7 mouse cellular contexts compared by ENCODE assay signal in genomic region chr7:45739162-45739763, GRCm38 (mm10). TPM values are rescaled to one million over a fixed set of nuclear protein-coding genes. Genes with fewer than 3 reads are reported as not detected.
A peak's percentile ranks its signal among the peaks of the same experiment; 100 is the strongest.
DNase-seq lines count a peak whose midpoint lies in the region; ATAC-seq and TF ChIP-seq lines count a peak whose summit lies in the region.

No protein-coding gene starts in this region.

- CTCF ChIA-PET in Patski (lab: Charles Lee), result interaction anchor here (0.9 to 1.8 kb wide), 11 partner anchors 10 to 194 kb away, joined by 3 to 28 read pairs (median 4); partner anchors contain the start of genes Cyth2, Kdelr1, Lmtk3 and Sphk2

- ATAC-seq in Patski, result no peak
- ATAC-seq in forebrain, embryonic 12.5 days (ENCODE audit: low FRiP score), result peak; percentile 77; the same call in 1 of the 2 replicates
- ATAC-seq in hindbrain, embryonic 16.5 days, result peak; percentile 92
- ATAC-seq in megakaryocyte progenitor cell, adult 5-6 weeks (replicated peaks; ENCODE audit: poor library complexity), result peak; percentile 77

- in situ Hi-C loops in Patski (cut with MboI; ENCODE audit: low pct_unique_long_range_greater_than_20kb), result loop anchor here (5.0 kb wide), 2 partner anchors 63 to 188 kb away; no protein-coding TSS in a partner anchor

- no peak overlapping the region for H3K9ac ChIP-seq in forebrain, embryonic 12.5 days
- no peak overlapping the region for H3K9ac ChIP-seq in hindbrain, embryonic 16.5 days (ENCODE audit: low read depth, low read length)

- no peaks in the 10 kb centered on the region for H3K9me3 ChIP-seq in forebrain, embryonic 12.5 days
- H3K9me3 ChIP-seq in hindbrain, embryonic 16.5 days (ENCODE audit: control insufficient read depth, low read length), result no peaks in the 10 kb centered on the region

- H3K4me2 ChIP-seq in forebrain, embryonic 12.5 days, result no peak overlapping the region
- no peak overlapping the region for H3K4me2 ChIP-seq in hindbrain, embryonic 16.5 days (ENCODE audit: low read length)

- peak; percentile 63 for TF ChIP-seq CTCF in Patski (IDR thresholded peaks at IDR 0.05)

- POLR2A ChIA-PET in Patski (lab: Charles Lee), result no interaction called here

- DNase-seq in Patski (ENCODE audit: low read depth, low spot score), result no peak
- peak; percentile 87 for DNase-seq in c-Kit-positive CD71-positive TER-119-negative erythroid progenitor cells, embryonic 14.5 days (ENCODE audit: low read depth)
- DNase-seq in left cerebral cortex, adult 11 months (ENCODE audit: low spot score), result peak; percentile 73
- DNase-seq in right cerebral cortex, postnatal 25 days, result peak; percentile 67

- H3K27ac ChIP-seq in forebrain, embryonic 12.5 days, result no peak overlapping the region
- H3K27ac ChIP-seq in hindbrain, embryonic 16.5 days (ENCODE audit: low read depth, low read length), result no peak overlapping the region

- H3K36me3 ChIP-seq in forebrain, embryonic 12.5 days (replicated peaks), result no peaks in the 10 kb centered on the region
- no peaks in the 10 kb centered on the region for H3K36me3 ChIP-seq in hindbrain, embryonic 16.5 days (ENCODE audit: control insufficient read depth, insufficient read depth, low read length)

- WGBS in forebrain, embryonic 12.5 days, result 8% methylated on average over 9 of the region's 9 CpGs
- WGBS in hindbrain, embryonic 16.5 days, result 8% methylated on average over 9 of the region's 9 CpGs

- H3K27me3 ChIP-seq in Patski, result no peaks in the 10 kb centered on the region
- H3K27me3 ChIP-seq in forebrain, embryonic 12.5 days, result peaks cover 18% of the 10 kb centered on the region
- H3K27me3 ChIP-seq in hindbrain, embryonic 16.5 days (replicated peaks; ENCODE audit: control insufficient read depth, insufficient read depth, low read length), result no peaks in the 10 kb centered on the region

- H3K4me1 ChIP-seq in forebrain, embryonic 12.5 days, result no peaks in the 10 kb centered on the region
- no peaks in the 10 kb centered on the region for H3K4me1 ChIP-seq in hindbrain, embryonic 16.5 days (ENCODE audit: control insufficient read depth, insufficient read depth, low read depth, low read length)

- H3K4me3 ChIP-seq in forebrain, embryonic 12.5 days (replicated peaks), result no peak overlapping the region
- no peak overlapping the region for H3K4me3 ChIP-seq in hindbrain, embryonic 16.5 days (ENCODE audit: low read length)

RNA-seq across cellular contexts. Expression of gene Spaca4, which starts 13.7 kb away (rescaled TPM):
- polyA plus RNA-seq in Patski (2021), result not detected
- polyA plus RNA-seq in forebrain, embryonic 12.5 days (2016; fragmentation: Nextera tagmentation; extraction: Ambion mirVana), result not detected in 2 replicates
- not detected in 2 replicates for polyA plus RNA-seq in hindbrain, embryonic 16.5 days (2015; fragmentation: Nextera tagmentation; extraction: Ambion mirVana)
- total RNA-seq in megakaryocyte progenitor cell, adult 5-6 weeks (2015), result not detected in 2 replicates
- total RNA-seq in megakaryocyte progenitor cell, adult 5-6 weeks (2017), result not detected in 2 replicates

RNA-seq across cellular contexts. Expression of gene Fam83e, which starts 18.3 kb away (rescaled TPM):
- 0.04 TPM for polyA plus RNA-seq in Patski (2021)
- polyA plus RNA-seq in forebrain, embryonic 12.5 days (2016; fragmentation: Nextera tagmentation; extraction: Ambion mirVana), result 1.1 and 1.5 TPM in 2 replicates
- polyA plus RNA-seq in hindbrain, embryonic 16.5 days (2015; fragmentation: Nextera tagmentation; extraction: Ambion mirVana), result 0.37 and 0.44 TPM in 2 replicates
- 0.54 and 0.78 TPM in 2 replicates for total RNA-seq in megakaryocyte progenitor cell, adult 5-6 weeks (2015)
- 0.37 and 0.51 TPM in 2 replicates for total RNA-seq in megakaryocyte progenitor cell, adult 5-6 weeks (2017)

RNA-seq across cellular contexts. Expression of gene Sphk2, which starts 21.5 kb away (rescaled TPM):
- polyA plus RNA-seq in Patski (2021), result 28.0 TPM
- polyA plus RNA-seq in forebrain, embryonic 12.5 days (2016; fragmentation: Nextera tagmentation; extraction: Ambion mirVana), result 26.5 and 30.1 TPM in 2 replicates
- polyA plus RNA-seq in hindbrain, embryonic 16.5 days (2015; fragmentation: Nextera tagmentation; extraction: Ambion mirVana), result 23.9 and 28.3 TPM in 2 replicates
- 10.6 and 14.5 TPM in 2 replicates for total RNA-seq in megakaryocyte progenitor cell, adult 5-6 weeks (2015)
- total RNA-seq in megakaryocyte progenitor cell, adult 5-6 weeks (2017), result 9.8 and 10.2 TPM in 2 replicates

RNA-seq across cellular contexts. Expression of gene Rpl18, which starts 24.0 kb away (rescaled TPM):
- 807 TPM for polyA plus RNA-seq in Patski (2021)
- polyA plus RNA-seq in forebrain, embryonic 12.5 days (2016; fragmentation: Nextera tagmentation; extraction: Ambion mirVana), result 707 and 745 TPM in 2 replicates
- polyA plus RNA-seq in hindbrain, embryonic 16.5 days (2015; fragmentation: Nextera tagmentation; extraction: Ambion mirVana), result 508 and 537 TPM in 2 replicates
- 1,825 and 1,988 TPM in 2 replicates for total RNA-seq in megakaryocyte progenitor cell, adult 5-6 weeks (2015)
- 1,777 and 2,306 TPM in 2 replicates for total RNA-seq in megakaryocyte progenitor cell, adult 5-6 weeks (2017)

RNA-seq across cellular contexts. Expression of gene Dbp, which starts 34.4 kb away (rescaled TPM):
- 73.2 TPM for polyA plus RNA-seq in Patski (2021)
- polyA plus RNA-seq in forebrain, embryonic 12.5 days (2016; fragmentation: Nextera tagmentation; extraction: Ambion mirVana), result 3.8 and 3.9 TPM in 2 replicates
- 3.2 and 3.3 TPM in 2 replicates for polyA plus RNA-seq in hindbrain, embryonic 16.5 days (2015; fragmentation: Nextera tagmentation; extraction: Ambion mirVana)
- 3.6 and 5.6 TPM in 2 replicates for total RNA-seq in megakaryocyte progenitor cell, adult 5-6 weeks (2015)
- 6.2 and 7.2 TPM in 2 replicates for total RNA-seq in megakaryocyte progenitor cell, adult 5-6 weeks (2017)
